8 mouse cellular contexts compared by ENCODE assay signal in the genomic region with DNA sequence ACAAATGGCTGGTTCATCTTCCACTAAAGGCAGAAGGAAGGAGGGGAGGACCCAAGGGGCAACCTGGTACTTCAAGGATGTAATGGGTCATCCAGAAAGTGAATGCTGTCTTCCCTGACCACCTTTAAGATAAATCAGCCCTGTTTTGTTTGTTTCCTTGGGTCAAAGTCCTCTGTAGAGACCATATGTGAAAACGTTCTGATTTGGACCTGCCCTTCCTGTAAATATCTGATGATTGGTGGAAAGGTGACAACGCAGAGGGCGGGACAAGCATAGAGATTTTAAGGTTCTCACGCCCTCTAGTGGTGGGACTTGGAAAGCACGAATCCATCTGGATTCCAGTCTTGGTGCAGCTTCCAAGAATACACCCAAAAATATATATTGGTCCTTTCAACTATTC. TPM values are rescaled to one million over a fixed set of nuclear protein-coding genes. Genes with fewer than 3 reads are reported as not detected.
DNase-seq lines count a peak whose midpoint lies in the region; ATAC-seq lines count a peak whose summit lies in the region.

No protein-coding gene starts in this region.

- H3K27me3 ChIP-seq in lung, embryonic 15.5 days, result no peaks in the 10 kb centered on the region

- 1% methylated on average over 5 of the region's 5 CpGs for WGBS in lung, embryonic 15.5 days

- peaks cover 20% of the 10 kb centered on the region for H3K4me1 ChIP-seq in lung, embryonic 15.5 days

- no peaks in the 10 kb centered on the region for H3K9me3 ChIP-seq in lung, embryonic 15.5 days

- H3K27ac ChIP-seq in lung, embryonic 15.5 days, result no peak overlapping the region

- DNase-seq in MN1 (ENCODE audit: low spot score), result peak; percentile 90
- peak; percentile 84 for DNase-seq in cerebellum, adult 11-12 months
- peak; percentile 91 for DNase-seq in forelimb bud, embryonic 11.5 days (ENCODE audit: low read depth, low spot score)
- DNase-seq in heart, postnatal 4 days, result peak; percentile 88
- peak; percentile 91 for DNase-seq in layer of hippocampus, adult 9-10 months (ENCODE audit: low spot score)
- DNase-seq in ovary, postnatal 14 days (ENCODE audit: low spot score), result peak; percentile 77
- peak; percentile 78 for DNase-seq in thymus, postnatal 4 days

- H3K4me3 ChIP-seq in lung, embryonic 15.5 days, result no peak overlapping the region

- no peak overlapping the region for H3K9ac ChIP-seq in lung, embryonic 15.5 days

- peak overlapping the region; percentile 39 for H3K4me2 ChIP-seq in lung, embryonic 15.5 days

- ATAC-seq in lung, embryonic 15.5 days (ENCODE audit: borderline replicate concordance, extremely low read depth, low FRiP score, low TSS enrichment), result no peak

- H3K36me3 ChIP-seq in lung, embryonic 15.5 days, result no peaks in the 10 kb centered on the region

RNA-seq across cellular contexts. Expression of a gene that starts 4.0 kb away (rescaled TPM):
- total RNA-seq in heart, postnatal 4 days (2021), result 10 to 100 TPM; 28.5 TPM
- 23.6 and 25.7 TPM in 2 replicates for polyA plus RNA-seq in lung, embryonic 15.5 days (2015; fragmentation: Nextera tagmentation; extraction: Ambion mirVana)

RNA-seq across cellular contexts. Expression of a gene that starts 22.5 kb away (rescaled TPM):
- 1 to 10 TPM; 5.8 to 7.5 TPM for total RNA-seq in heart, postnatal 4 days (2021)
- polyA plus RNA-seq in lung, embryonic 15.5 days (2015; fragmentation: Nextera tagmentation; extraction: Ambion mirVana), result 15.6 and 16.7 TPM in 2 replicates

RNA-seq across cellular contexts. Expression of a gene that starts 36.8 kb away (rescaled TPM):
- 1 to 10 TPM; 7.9 to 8.1 TPM for total RNA-seq in heart, postnatal 4 days (2021)
- polyA plus RNA-seq in lung, embryonic 15.5 days (2015; fragmentation: Nextera tagmentation; extraction: Ambion mirVana), result 15.1 and 15.2 TPM in 2 replicates

RNA-seq across cellular contexts. Expression of a gene that starts 55.5 kb away (rescaled TPM):
- total RNA-seq in heart, postnatal 4 days (2021), result 1 to 10 TPM; 1.2 to 1.7 TPM
- 2.5 and 3.0 TPM in 2 replicates for polyA plus RNA-seq in lung, embryonic 15.5 days (2015; fragmentation: Nextera tagmentation; extraction: Ambion mirVana)
